Mouse (Mus musculus) layer of hippocampus, adult 9-11 months (tissue): ENCODE data around the gene N4bp3.
"Not testable (repeated sequence)": the region's sequence is repeated elsewhere in the genome, so short reads cannot be mapped to it uniquely, and the experiment has no call there.

Source experiments
- DNase-seq: peaks from one replicate; pipeline ENCODE4 v3.0.0; 2022

The N4bp3 gene

DNA sequence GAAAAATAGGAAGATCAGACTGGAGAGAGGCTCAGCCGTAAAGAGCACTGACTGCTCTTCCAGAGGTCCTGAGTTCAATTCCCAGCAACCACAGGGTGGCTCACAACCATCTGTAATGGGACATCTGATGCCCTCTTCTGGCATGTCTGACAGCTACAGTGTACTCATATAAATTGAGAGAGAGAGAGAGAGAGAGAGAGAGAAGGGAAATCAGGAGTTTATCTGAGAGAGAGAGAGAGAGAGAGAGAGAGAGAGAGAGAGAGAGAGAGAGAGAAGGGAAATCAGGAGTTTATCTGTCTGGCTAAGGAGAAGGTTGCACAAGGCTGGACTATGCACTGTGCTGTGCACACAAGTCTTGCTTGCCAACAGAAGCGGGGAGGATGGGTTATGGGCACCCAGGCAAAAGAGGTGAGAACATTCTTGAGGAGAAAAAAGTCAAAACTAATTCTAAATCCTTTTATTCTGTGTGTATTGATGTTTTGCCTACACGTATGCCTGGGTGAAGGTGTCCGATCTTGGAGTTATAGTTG lies 2.3 kb upstream of the N4bp3 start:
- no peak for DNase-seq

DNA sequence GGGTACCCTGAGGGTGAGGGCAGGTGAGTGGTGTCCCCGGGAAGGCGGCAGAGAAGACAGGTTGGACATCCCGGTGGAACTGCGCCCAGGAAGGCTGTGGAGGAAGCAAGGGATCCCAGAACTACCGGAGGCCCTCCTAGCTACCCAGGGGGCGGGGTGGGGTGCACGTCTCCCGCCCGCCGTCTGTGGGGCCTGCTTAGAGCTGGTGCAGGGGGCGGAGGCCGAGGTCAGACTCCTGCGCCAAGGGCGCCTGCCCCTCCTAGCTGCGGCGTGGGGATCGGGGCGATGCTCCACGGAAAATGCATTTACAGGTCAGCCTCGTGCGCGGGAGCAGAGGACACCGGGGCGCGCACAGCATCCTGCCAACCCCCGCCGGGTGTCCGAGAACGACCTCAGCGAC lies 381 bp downstream of the N4bp3 start:
- DNase-seq, result no peak

GRCm38 (mm10) chr11:51649889-51650199 lies 798 bp downstream of the N4bp3 start:
- DNase-seq, result no peak

GRCm38 (mm10) chr11:51649111-51649888 lies 1.3 kb downstream of the N4bp3 start:
- no peak for DNase-seq

DNA sequence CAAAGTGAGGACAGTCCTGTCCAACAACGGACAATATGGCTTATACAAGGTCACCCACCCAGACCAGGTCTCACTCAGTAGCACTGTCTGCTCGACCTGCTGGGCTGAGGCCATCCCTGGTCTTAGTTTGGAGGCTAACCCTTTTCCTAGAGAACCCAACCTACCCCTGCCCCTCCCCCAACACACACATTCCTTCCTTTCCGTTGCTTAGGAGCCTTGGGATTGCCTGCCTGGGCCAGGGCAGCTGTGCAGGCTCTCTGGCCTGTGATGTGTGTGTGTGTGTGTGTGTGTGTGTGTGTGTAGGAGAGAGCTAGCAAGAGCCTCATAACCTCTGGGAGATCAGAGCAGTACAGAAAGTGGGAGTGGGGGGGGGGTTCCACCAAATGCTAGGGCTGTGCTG lies 2.1 kb downstream of the N4bp3 start:
- no peak for DNase-seq

- DNase-seq, result no peak
Observed at GRCm38 (mm10) chr11:51646751-51647667, 3.6 kb downstream of the N4bp3 start.

GRCm38 (mm10) chr11:51646245-51646644 lies 4.4 kb downstream of the N4bp3 start:
- no peak for DNase-seq

DNA sequence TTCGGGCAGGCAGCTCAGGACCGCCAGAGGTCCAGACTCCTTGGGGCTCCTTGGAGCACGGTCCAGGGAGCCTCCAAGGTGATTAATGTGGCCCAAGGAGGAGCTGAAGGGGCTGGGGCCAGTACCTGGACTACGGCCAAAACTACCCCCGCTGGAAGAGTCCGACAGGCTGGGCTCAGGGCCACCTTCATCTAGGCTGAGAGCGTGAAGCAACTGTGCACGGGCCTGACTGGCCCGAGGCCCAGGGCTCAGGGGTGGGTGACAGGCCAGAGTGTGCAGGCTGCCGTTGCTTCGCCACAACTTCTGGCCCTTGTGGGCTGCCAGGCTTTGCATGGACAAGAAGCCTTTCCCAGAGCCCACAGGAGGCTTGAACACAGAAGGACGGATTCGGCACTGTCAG lies 5.3 kb downstream of the N4bp3 start:
- no peak for DNase-seq

DNA sequence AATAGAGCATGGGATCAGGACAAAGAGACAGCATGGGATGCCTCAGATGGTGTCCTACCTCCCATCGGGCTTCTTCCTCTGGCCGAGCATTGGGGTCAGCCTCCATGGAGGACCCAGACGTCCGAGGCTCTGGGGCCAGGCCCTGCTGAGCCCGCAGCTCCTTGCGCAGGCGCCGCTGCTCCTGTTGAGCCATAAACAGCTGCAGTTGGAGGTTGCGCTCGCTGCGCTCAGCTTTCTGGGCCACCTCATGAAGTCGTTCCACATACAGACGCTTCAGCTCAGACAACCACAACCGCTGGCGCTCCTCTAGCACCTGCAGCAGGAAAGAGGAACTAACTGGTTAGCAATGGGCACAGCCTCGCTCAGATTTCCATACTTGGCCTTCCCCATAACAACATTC lies 6.4 kb downstream of the N4bp3 start:
- DNase-seq, result no peak

DNA sequence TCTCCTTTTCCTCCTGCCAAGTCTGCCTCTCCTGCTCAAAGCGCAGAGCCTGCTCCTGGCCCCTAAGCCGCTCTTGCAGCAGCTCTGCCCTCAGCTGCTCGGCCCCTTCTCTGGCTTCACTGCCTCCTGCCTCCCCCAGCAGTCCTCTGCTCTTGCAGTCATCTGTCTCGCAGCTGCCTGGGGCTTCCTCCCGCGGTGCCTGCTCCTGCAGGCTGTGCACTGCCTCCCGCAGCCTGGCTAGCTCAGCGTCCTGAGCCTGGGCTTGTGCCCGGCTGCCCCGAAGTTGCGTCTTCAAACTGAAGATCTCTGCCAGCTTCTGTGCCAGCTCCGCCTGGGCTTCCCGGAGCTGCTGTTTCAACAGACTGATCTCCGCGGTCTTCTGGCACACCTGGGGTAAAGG lies 6.9 kb downstream of the N4bp3 start:
- no peak for DNase-seq

- no peak for DNase-seq
Observed at GRCm38 (mm10) chr11:51643202-51643601, 7.4 kb downstream of the N4bp3 start.

- DNase-seq, result no peak
Observed at GRCm38 (mm10) chr11:51640748-51641147, 9.9 kb downstream of the N4bp3 start.

- DNase-seq, result no peak
Observed at GRCm38 (mm10) chr11:51638497-51638896, 12.1 kb downstream of the N4bp3 start.

DNA sequence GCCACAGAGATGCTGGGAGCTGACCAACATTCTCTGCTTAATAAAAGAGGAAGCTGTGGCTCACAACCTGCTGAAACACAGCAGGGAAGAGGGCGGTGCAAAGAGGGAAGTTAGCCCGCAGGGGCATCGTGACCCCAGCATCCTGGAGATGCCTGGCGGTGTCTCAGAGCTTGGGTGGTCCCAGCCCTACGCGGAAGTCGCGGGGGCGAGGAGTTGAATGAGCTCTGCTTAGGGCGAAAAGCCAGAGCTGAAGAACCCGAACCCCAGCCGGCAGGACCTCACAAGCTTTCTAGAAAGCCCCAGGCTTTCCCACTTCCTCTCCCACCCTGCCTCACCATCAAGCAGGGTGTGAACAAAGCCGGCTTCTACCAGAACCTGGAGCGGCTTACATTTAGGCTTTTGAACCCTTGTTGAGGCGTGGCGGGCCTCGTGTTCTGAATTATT lies 12.6 kb downstream of the N4bp3 start:
- no peak for DNase-seq

DNA sequence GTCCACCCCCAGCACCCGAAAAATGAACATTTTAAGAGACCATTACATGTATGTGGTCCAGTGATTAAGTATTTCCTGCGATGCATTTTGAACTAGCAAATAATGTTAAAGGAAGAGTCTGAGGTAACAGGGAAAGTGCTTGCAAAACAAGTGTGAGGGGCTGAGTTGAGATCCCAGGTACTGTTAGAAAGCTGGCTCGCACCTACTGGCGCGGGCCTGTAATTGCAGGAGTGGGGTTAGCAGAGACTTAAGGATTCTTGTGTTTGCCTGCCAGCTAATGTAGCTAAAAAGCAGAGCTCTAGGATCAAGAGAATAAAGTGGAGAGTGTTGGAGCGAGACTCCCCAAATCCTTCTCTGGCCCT lies 14.3 kb downstream of the N4bp3 start:
- no peak for DNase-seq

DNA sequence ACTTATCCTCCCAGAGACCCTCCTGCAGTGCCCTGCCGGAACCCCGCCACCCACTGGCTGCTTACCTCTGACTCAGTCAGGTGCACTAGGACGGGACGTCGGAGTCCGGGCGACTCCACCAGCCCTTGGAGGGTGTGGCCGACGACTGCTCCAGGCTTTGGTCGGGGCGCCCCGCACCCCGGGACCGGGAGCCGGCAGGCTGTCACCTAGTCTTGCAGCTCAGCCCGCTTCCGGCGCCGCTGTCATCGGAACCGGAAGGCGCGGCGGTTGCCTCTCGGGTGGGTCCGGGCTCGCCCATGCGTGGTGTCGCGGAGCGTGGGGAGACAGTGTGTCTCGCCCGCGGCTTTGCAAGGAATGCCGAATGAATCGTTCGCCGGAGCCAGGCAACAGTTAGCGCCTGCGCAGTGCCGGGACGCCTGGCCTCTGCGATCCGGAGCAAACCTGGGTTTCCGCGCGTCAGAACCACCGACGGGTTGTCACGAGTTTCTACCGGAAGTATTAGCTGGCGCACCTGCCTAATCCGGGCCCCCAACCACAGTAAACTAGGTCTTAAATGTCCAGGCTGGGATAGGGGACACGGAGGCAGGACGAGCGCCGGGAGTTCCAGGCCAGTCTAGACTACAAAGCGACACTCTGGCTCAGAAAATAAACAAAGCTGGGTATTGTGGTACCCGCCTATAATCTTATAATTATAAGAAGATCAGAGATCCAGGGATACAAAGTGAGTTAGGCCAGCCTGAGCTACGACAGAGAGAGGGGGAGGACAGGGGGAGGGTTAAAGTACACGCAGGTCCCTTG lies 14.9 kb downstream of the N4bp3 start, which contains the start of gene Rmnd5b:
Gene Rmnd5b, minus strand, starts transcription at position 372 of the 798 bp plus-strand sequence.
- peak; percentile 95 for DNase-seq

DNA sequence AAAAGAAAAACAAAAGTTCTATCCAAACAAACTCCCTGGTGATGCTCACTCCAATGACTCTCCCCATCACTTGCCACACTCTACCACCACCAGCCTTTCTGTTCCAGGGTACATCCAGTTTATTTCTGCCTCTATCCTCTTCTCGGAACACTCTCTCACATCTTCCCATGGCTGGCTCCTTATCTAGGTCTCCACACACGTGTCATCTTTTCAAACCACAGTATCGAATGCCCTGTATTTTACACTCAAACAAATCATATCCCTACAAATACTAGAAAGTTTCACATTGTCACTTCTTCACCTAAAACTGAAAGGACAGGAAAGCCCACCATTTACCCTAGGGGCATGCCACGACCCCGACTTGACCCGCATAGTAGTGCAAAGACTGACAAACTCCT lies 15.5 kb downstream of the N4bp3 start:
- no peak for DNase-seq

DNA sequence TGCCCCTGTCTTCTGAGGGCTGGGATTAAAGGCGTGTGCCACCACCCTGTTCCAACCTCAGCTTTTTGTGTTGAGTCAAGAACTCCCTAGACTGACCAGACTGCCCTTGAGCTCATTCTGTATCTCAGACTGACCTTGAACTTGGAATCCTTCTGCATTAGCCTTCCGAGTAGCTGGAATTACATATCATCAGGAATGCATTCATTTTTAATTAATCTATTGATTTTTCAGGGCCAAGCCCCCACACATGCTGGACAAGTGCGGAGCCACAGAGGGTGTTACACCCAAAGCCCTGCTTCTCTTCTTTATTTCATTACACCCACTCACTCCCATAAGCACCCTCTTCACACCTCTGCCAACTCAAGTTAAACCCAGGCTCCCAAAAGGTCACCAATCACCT lies 16.9 kb downstream of the N4bp3 start:
- DNase-seq, result no peak

GRCm38 (mm10) chr11:51633200-51633599 lies 17.4 kb downstream of the N4bp3 start:
- DNase-seq, result not testable (repeated sequence)

- DNase-seq, result no peak
Observed at GRCm38 (mm10) chr11:51632130-51632753, 18.4 kb downstream of the N4bp3 start.

DNA sequence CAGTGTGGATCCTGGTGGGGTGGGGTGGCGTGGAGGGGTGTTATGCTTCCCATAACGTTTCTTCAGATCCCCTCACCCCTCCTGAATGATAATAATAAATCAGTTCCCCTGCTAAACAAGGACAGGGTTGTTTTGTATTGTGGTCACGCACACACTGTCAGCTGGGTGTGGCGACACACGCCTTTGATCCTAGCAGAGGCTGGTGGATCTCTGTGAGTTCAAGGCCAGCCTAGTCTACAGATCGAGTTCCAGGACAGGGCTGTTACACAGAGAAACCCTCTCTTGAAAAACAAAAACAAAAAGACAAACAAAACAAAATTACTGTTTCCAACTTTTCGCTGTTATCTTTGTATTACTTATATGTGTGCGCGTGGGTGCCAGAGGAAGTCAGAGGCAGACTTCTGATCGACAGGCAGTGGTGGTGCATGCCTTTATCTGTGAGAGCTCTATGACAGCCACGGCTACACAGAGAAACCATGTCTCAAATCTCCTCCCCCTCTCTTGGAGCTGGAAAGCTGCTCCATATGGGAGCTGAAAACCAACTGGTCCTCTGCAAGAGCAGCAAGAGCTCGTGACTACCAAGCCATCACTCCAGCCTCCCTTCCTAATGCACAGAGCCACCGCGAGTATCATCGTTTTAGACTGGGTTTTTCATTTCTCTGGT lies 20.9 kb downstream of the N4bp3 start:
- DNase-seq, result peak; percentile 87

DNA sequence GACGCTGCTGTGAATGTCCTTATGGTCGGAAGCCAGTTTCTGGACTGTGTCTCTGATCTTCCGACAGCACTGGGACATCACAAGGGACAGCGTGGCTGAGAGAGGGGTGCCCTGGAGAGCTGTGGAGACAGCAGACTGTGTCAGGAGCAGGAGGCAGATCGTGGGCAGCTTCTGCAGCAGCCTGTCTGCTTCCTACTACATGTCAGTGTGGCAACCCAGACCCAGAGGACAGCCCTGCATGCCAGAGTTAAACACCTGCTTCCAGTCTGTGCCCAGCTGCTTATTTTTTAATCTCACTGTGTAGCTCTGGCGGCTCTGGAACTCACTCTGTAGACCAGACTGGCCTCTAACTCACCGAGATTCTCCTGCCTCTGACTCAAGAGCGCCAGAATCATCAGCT lies 22.7 kb downstream of the N4bp3 start:
- DNase-seq, result peak; percentile 69
